Mouse (Mus musculus): ENCODE results near the gene Reg3d.
"Not testable (repeated sequence)": the region's sequence is repeated elsewhere in the genome, so short reads cannot be mapped to it uniquely, and the experiment has no call there.

The Reg3d gene

DNA sequence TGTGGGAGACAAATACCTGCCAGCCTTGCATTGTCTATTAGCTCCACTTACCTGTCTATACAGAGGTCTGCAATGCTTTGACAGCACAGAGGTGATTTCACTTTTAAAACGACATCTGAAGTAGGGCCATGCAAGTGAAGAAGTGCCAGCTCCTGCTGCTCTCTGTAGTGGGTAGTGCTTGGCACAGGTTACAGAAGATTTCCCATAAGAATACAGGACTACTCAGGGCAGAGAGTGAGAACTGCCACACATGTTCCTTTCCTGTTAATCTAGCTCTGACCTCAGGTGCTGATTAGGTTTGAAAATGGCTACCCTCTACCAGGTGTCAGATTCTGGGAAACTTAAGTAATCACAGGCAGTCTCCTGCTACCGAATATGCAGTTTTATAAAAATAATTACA, at the start of gene Reg3d:
Gene Reg3d (minus strand): TSS at position 101 of the 400 bp plus-strand sequence.
- DNase-seq (ENCODE audit: low spot score): no peak

DNA sequence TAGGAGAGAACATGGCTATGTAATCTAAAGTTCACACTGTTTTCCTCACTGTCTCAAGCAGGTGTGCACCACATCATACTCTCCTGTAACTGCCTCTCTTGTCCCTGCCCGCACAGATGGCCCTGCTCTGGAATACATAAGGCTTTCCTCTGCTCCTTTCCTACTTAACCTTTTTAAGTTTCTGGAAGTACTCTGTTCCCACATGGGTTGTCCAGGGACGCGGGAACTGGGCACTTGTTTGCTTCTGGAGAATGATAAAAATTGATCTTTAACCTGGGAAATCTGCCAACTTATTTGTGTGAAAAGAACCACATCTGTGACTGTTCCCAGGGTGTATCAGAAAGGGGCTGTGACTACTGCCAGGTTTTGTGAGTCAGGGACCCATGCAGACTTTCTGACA, 46.8 kb upstream of the Reg3d start:
- no peak for DNase-seq (ENCODE audit: low spot score)

DNA sequence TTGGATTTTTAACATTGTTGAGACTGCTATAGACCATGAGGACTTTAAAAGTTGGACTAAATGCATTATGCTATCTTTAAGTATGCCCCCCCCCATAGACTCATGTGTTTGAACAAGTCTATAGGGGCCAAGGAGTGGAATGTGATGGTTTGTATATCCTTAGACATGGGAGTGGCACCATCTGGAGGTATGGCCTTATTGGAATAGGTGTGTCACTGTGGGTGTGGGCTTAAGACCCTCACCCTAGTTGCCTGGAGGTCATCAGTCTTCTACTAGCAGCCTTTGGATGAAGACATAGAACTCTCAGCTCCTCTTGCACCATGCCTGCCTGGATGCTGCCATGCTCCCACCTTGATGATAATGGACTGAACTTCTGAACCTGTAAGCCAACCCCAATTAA, 43.7 kb upstream of the Reg3d start, which contains the start of gene Reg1:
Gene Reg1 (plus strand): TSS at position 301 of the 400 bp plus-strand sequence.
- not testable (repeated sequence) for DNase-seq (ENCODE audit: low spot score)

DNA sequence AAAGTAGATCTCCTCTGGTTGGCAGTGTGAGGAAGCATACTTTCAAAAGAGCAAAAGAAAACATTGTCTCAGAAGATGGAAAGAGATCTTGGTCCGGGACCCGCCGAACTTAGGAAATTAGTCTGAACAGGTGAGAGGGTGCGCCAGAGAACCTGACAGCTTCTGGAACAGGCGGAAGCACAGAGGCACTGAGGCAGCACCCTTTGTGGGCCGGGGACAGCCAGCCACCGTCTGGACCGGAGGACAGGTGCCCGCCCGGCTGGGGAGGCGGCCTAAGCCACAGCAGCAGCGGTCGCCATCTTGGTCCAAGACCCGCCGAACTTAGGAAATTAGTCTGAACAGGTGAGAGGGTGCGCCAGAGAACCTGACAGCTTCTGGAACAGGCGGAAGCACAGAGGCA, 16.7 kb upstream of the Reg3d start, which contains the start of gene Reg2:
Gene Reg2 (plus strand): TSS at position 301 of the 400 bp plus-strand sequence.
- not testable (repeated sequence) for DNase-seq (ENCODE audit: low spot score)

DNA sequence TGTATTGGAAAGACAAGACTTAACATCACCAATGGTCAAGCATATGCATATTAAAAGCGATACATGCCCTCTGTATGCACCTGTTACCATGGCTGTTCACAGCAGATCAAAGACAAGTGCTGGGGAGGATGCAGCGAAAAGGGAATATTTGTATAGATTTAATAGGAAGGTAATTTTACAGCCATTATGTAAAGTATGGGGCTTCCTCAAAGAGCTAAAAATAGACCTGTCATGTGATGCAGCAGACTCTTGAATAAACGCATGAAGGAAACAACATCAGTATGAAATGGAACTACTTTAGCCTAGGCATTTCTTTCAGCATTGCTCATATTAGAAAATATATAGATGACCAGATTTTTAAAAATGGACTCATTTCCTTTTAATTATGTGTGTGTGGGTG, 6.9 kb upstream of the Reg3d start:
- DNase-seq (ENCODE audit: low spot score): no peak

DNA sequence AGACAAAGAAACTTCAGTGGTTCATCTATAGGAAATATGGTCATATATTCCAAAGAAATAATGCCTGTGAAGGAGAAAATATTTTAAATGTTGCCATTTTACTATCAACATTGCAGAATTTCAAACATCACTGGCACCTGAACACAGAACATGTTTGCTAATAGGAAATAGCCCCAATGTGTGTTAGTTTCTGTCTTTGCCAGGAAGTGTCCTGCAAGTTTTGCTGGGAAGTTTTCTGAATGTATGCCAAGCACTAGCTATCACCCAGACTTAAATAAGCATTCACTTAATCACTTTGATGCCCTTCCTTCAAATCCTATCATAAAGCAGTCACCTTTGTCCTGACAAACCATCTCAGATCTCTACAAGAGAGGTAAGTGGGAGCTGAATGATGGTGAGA, 1.7 kb upstream of the Reg3d start, which contains the start of gene Reg3a:
Gene Reg3a (plus strand): TSS at position 301 of the 400 bp plus-strand sequence.
- DNase-seq (ENCODE audit: low spot score): no peak

DNA sequence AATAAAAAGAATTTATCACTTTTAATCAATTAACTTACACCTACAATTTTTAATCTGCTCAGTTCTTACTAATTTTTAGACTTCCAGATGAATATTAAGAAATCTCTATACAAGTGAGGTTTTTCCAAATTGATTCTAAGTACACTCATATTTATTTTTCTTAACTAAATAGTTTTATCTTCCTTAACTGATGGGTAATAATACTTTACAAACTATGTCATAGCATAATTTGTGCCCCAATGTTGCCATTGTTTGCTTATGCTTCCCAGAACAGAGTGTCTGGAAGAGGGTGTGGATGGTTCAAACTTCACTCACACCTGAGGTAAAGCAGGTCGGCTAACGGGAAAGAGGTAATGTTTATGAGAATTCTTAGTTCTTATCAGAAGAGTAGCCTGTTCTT, 8.3 kb downstream of the Reg3d start, which contains the start of gene Reg3b:
Gene Reg3b (plus strand): TSS at position 301 of the 400 bp plus-strand sequence.
- DNase-seq (ENCODE audit: low spot score): no peak

DNA sequence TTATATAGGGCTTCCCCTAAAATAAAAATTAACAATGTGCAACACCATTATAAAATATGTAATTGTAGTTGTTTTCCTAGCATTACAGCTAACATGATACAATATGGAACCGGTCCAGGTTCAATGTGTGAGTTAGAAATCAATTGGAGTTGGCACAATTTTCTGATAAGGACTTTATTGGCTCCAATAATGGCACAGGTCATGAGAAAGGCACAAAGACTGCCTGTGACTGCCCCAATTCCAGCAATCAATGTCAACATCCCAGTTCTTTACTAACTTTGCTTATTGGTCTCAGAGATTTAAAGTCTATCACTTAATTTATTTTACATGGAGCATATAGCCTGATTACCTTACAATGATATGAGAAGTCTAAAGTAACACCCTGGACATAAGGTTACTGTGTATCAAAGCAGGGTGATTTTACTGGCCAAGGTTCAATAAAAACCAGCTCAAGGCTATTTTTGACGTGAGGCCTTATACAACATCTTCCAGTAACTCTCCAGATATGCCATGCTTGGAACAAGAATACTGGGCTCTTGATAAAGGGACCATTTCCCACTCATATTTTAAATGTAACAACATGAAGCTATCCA, 16.6 kb downstream of the Reg3d start:
- no peak for DNase-seq (ENCODE audit: low spot score)

DNA sequence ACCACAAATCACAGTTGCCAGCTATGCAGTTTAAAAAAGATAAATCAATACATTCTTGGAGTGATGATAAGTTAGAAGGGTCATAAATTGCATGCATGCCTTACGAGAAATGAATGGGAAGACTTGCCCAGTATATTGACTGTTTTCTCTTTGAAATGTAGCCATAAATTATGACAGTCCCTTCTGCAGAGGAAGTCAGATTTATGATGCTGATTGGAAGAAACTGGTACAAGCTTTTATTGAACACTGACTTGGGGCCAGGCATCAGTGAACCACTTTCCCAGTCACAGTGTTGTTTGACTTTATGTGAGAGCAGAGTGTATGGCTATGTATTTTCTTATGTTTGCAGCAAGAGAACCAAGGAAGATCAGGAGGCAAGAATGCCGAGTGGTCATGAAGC, 37.0 kb downstream of the Reg3d start:
- DNase-seq (ENCODE audit: low spot score): no peak

DNA sequence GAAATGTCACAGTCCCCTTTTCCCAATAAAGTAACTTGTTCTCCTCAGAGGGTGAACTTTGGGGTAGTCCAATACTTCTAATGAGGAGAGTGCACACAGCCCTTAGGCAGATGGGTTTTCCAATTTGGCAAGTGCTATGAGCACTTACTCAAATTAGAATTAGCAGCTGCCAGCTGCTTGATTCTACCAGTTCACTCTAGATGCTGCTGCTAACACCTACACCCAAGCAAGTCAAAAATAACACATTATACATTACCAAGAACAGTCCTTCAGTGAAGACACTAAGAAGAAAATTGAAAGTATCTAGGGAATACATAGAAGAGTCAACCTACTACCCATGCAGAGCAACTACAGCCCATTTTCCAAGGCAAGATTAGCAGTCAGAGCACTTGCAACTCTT, 38.4 kb downstream of the Reg3d start:
- DNase-seq (ENCODE audit: low spot score): no peak

DNA sequence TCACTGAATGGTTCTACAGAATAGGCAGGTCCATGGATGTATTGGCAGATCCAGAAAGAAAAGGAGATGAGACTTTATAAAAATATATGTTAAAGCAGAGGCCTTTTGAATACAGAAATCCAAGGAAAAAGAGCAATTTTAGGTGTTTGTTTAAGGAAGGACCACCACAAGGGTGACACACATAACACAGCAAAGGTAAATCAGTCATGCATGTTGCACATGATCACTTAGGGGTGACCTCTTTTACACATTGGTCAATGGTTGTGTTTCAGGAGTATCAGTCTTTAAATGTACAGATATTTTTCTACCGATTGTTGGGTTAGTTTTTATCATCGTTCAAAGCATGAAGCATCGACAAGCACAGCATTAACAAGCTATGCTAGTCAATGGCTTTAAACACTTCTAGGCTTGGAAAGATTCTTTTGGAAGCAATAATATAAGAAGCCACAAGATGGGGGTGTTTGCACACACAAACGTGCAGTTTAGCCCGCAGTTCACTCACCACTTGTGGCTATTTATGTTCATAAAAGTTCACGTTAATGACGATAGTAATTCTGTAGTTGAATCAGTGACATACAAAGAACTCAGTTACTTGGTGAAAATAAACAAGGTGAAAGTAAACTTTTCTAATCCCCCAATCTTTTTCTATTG, 46.6 kb downstream of the Reg3d start:
- no peak for DNase-seq (ENCODE audit: low spot score)

DNA sequence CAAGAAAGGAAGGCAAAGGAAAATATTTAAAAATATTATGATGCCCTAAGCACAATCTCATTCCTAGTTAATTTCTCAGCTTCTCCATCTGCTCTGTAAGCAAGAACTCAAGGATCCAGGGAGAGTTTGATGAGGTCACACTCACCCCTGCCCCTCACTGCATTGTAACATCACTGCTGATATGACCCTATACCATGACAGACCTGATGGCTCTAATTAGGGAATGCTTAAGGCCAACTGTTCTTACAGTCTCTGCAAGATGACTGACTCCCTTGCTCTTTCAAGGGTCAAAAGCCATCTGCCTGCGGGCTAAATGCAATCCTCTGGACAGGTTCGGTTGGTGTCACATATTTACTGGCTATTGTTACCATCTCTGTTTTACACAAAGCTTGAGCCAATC, 49.5 kb downstream of the Reg3d start:
- no peak for DNase-seq (ENCODE audit: low spot score)

DNA sequence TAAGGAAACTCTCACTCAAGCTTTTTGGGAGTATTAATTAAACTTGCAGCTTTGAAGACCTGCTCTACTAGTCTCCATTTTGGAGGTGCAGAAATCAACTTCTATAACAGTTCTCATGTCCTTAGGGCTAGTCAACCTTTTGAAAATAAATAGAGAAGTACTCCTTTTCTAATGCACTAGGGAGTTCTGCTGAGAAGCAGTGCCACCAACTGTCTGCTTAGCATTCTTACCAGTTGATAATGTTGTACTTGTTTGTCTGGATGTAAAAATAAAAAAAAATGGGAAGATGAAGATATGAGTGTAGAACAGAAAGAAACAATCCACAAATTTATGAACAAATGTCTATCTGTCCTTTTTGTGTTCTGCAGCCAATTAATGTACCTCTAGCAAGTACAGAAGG, 50.9 kb downstream of the Reg3d start:
- no peak for DNase-seq (ENCODE audit: low spot score)

Data from c-Kit-positive CD71-positive TER-119-positive erythroid progenitor cells, embryonic 14.5 days (primary cell).